Mouse (Mus musculus) C2C12 (cell line): ENCODE results near the gene Aasdh.

Experiments
- CTCF ChIP-seq: IDR thresholded peaks from one replicate; pipeline ENCODE4 v1.5.1; 2011; ENCODE audit not compliant: control insufficient read depth, insufficient read depth, insufficient read length
- MAX ChIP-seq: IDR thresholded peaks from one replicate; pipeline ENCODE4 v1.6.1; 2011; ENCODE audit warnings: mild to moderate bottlenecking, control low read depth
- MYOG ChIP-seq: IDR thresholded peaks from one replicate; pipeline ENCODE4 v1.6.1; 2011; ENCODE audit not compliant: control insufficient read depth, insufficient read length; ENCODE audit errors: extremely low read depth
- USF1 ChIP-seq: IDR thresholded peaks from one replicate; pipeline ENCODE4 v1.6.1; 2011; ENCODE audit warnings: low read depth, mild to moderate bottlenecking, control low read depth, moderate library complexity

GRCm38 (mm10) chr5:76837018-76837417 lies 68.3 kb downstream of the Aasdh start:
- TF ChIP-seq CTCF (no peak), MAX (no peak), MYOG (no peak), USF1 (no peak)
